Mouse (Mus musculus) mouse trophoblast stem cell (cell line): ENCODE results near the gene Abca17.

Experiments
- in situ Hi-C, 2 experiments: fragments of 300-500 bp; cut with MseI, MboI; formaldehyde crosslinking; loops; 2 replicates in 1 of 2; 3 replicates in 1 of 2; pipeline ENCODE4 v1.15.1; 2025

Gene Abca17

DNA sequence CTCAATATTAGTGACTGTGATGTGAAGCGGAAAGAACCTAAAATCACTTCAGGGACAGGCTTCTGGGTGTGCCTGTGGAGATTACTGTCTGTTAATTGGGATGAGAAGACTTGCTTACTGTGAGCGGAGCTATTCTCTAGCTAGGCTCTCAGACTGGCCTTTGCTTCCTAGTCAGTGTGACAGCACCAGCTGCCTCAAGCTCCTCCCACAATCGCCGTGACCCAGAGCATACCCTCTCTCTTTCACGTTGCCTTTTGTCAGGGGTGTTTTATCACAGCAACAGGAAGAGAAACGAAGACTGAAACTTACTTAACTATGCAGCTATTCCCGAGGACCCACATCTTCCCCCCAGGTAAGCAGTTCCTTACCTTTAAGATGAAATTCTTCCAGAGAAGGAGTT is 4.0 kb downstream of the Abca17 start:
- in situ Hi-C loops = no loop called here

DNA sequence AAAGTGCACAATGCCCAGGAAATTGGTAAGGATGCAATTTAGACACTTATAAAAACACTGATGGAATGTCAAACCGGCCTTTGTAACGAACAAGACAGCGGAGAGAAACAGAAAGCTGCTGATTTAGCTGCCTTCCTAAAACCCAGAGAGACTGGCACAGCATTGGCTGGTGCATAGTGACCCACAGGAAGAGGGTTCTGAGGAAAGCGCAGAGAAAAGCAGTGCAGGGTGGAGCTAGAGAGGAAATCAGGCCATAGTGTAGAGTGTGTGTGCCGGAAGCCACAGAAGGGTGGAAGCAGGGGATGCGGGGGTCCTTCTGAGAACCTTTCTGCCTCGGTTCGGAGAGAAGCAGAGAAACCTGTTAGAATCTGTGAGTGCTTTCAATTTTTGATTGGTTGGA is 6.2 kb downstream of the Abca17 start:
- in situ Hi-C loops = no loop called here

DNA sequence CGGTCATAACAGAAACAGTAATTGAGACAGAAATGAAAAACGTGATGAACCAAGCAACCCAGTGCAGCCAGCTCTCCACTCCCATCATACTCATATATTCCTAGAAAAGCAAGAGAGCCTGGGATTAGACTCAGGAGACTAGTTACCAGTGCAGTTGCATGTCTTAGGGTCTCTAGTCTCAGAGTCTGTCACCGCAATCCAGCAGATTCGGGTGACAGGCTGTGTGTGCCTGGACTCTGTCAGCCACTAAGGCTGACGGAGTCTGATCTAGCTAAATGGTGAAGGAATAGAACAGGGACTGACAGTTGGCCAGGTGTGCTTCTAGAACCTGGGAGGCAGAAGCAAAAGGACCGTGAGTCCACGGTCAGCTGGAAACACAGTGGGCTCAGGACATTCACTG is 23.2 kb downstream of the Abca17 start:
- in situ Hi-C loops = no loop called here

DNA sequence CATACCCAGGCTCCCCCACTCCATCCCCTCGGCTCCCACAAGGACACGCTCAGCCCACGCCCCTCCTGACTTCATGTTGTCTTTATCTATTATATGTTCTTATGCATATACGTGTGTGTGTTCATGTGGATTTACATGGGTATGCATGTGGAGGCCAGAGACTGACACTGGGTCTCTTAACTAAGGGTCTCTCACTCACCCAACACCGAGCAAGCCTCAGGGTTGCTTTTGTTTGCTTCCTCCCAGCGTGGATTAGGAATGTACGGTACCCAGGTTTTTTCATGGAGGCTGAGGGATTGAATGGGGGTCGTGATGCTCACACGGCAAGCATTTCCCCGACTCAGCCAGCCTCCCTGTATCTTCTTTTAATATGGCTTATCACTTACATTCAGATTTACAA is 25.8 kb downstream of the Abca17 start:
- in situ Hi-C loops = no loop called here

DNA sequence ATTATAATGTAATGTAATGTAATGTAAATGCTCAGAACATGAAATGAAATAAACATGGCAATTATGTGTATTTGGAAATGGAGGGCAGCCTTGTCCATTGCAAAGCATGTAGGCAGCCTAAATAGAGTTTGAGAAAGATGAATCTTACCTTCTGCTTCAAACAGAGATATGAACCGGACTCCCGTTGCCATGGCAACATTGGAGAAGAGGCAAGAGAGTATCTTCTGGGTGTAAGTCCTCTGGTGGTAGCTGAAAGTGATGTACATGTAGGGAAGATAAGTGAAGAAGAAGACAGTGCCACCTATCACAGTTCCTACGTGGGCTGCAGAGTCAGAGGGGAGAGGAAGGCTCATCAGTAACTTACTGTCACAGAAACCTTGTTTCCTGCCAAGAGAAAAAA is 30.0 kb downstream of the Abca17 start:
- in situ Hi-C loops = no loop called here

DNA sequence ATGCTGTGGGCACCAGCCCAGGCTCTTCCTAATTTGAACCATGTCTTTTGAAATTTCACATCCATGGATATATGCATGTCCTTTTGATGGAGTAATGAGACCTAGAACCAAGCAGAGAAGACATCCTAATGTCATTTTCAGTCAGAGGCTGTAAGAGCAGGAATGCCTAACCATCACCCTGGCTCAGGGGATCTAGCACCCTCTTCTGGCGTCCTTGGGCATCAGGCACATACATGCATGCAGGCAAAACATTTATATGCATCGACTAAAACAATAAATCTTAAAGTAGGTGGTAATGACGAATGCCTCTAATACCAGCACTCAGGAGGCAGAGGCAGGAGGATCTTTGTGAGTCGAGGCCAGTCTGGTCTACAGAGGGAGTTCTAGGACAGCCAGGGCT is 43.4 kb downstream of the Abca17 start:
- in situ Hi-C loops = no loop called here

DNA sequence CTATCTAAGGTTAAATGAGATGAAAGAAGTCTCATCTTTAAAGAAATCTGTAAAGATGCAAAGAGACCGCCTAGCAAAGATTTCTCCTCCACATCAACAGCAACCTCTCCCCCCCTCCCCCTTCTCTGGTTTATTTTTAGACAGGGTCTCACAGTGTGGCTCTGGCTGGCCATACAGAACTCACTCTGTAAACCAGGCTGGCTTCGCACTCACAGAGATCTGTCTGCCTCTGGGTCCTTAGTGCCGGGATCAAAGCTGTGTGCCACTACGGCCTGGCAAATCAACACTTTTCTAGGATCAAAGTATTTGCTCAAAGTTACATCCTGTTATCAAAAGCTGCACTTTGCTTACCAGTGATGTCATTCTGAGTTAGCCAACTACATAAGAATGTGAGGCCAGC is 50.2 kb downstream of the Abca17 start:
- in situ Hi-C loops = no loop called here

DNA sequence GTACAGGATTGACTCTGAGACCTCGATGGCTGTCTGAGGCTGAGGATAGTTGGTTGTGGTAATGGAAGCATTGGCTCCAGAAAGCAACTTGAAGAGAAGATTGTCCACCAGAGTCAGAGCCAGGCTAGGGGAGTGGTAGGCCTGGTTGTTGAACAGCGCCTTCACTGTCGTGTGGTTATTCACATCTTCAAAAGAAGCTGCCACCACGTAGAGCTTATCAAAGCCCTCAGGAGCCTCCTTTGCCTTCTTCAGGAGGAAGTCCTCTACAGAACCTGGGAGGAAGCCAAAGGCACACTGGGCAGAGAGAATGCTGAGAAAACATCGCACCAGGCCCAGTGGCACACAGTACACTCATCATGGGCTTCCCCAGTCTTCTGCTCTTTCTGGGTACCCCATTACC is 61.5 kb downstream of the Abca17 start:
- in situ Hi-C loops = no loop called here

DNA sequence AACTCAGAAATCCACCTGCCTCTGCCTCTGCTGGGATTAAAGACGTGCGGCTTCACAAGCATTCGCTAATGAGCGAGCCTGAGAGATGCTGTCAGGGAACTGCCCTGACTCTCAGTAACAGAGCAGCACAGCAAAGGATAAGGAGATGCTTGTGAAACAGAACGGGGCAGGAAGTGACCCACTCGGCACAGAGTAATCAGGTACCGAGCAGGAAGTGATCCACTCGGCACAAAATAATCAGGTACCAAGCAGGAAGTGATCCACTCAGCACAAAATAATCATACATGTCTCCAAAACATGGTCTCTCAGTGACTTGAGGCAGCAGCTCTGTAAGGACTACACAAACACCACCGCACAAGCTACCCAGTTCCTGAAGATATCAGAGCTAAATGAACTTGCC is 62.4 kb downstream of the Abca17 start:
- in situ Hi-C loops = no loop called here

DNA sequence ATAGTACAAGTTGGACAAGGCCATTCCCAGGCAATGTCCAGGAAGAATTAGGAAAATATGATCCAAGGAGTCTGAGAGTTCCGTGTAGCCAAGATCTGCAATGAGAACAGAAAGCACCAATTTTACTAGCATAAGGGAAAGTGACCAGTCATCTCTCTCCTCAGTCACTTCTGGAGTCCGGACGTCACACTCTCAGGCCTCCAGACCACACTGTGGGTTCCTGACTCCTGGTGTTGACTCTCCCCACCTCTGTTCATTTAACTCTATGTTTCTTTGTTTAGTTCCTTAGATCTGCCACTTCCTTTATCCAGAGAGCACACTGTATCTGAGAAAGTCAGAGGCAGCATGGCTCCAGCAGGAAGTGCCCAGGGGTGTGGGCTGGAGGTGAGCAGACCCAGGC is 65.2 kb downstream of the Abca17 start:
- in situ Hi-C loops = no loop called here

DNA sequence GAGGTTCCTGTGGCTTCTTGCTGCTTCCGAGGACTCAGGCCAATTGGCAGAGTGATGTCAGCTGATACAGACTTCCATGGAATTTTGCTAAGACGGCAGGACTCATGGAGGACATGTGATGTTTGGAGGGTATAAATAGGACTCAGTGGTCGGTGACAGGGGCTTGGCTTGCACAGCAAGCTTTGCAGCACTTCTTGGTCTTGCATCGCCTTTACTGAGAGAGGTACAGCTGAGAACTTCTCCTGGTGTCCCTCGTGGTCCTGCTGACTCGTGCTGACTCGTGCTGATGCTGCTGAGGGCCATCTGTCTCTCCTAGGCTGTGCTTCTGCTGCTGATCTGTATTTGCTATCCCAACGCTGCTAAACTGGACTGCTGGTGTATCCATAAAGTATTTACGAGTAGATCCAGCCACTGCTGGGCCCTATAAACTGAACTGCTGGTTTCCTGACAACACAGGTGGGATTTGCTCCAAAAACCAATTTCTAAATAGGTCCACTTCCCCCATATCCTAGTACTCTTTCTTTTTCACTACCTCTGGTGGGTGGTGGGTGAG is 67.5 kb downstream of the Abca17 start:
- in situ Hi-C loops = no loop called here

DNA sequence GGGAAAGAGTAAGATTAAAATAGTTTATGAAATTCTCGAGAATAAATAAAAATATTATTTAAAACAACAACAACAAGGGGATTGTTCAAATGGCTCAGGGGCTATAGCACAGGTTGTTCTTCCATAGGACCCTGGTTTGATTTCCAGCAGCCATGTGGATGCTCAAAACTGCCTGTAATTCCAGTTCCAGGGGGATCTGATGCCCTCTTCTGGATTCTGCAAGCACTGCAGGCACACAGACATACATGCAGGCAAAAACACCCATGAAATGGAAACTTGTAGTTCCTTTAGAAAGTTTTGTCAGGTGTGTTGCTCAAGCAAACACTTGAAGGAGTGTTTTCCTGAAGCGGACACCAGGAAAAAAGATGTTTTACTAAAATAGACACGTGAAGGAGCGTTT is 68.2 kb downstream of the Abca17 start:
- in situ Hi-C loops = no loop called here

DNA sequence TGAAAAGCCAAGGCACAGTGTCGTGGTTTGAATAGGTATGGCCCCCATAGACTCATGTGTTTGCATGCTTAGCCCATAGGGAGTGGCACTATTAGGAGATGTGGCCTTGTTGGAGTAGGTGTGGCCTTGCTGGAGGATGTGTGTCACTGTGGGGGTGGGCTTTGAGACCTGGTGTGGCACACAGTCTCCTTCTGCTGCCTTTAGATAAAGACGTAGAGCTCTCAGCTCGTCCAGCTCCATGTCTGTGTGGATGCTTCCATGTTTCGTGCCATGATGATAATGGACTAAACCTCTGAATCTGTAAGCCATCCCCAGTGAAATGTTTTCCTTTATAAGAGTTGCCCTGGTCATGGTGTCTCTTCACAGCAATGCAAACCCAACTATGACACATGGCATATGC is 71.0 kb downstream of the Abca17 start:
- in situ Hi-C loops = no loop called here

DNA sequence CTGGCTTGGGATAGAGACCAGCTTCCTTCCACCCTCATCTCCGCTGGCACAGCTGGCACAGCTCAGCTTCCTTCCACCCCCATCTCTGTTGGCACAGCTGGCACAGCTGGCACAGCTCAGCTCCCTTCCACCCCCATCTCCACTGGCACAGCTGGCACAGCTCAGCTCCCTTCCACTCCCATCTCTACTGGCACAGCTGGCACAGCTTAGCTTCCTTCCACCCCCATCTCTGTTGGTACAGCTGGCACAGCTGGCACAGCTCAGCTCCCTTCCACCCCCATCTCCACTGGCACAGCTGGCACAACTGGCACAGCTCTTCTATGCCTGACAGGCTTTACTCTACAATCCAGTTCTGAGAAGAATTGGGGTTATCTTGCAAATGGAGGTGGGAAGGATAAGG is 83.7 kb downstream of the Abca17 start:
- in situ Hi-C loops = no loop called here

DNA sequence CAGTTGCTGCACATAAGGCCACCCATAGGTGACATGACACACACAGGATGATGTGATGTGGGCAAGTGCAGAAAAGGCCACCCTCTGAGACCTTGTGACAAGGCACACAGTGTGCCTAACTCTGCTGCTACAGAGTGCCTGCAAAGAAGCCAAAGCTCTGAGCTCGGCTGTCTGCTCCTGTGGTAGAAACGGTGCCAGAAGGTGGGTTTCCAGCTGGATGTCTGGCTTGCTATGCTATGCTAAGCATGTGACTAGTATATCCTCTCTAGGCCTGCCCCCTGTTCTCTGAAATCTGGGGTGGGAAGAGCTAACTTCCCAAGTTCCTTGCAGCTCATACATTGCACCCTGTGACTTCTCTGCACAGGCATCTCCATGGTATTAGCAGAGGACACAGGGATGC is 86.1 kb downstream of the Abca17 start:
- in situ Hi-C loops = no loop called here

DNA sequence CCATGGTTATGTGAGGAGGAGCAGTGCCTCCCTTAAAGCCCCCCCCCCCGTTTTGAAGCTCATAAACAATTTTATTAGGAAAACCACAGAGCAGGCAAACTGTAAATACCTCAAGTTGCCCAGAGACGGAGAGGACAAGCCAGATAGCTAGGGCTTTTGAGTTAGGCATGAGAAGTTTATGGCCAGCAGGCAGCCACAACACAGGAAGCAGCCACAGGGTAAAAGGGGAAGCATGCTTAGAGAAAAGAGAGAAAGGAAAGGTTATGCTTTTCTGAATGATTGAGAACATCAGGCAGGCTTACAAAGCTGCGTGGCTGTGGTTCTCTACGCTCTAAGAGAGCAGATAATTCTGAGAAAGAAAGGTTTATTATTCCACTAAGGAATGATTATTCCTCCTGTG is 90.4 kb downstream of the Abca17 start:
- in situ Hi-C loops = no loop called here

DNA sequence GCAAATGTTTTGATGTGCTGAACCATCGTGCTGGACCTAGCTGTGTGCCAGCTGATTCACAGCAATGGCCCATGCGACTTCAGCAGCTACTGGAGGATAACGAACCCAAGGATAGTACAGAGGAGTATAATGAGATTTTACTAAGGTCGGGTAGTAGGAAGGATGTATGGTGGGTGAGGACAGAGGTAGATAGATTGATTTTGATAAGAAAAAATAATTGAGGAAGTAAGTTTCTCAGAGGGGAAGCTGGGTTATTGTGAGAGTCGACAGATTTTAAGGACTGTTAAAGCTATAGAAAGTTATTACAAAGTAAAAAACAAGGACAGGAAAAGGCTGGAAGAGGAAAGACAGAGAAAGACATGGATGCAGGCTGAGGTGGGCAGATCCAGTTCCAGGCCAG is 91.2 kb downstream of the Abca17 start:
- in situ Hi-C loops = no loop called here

DNA sequence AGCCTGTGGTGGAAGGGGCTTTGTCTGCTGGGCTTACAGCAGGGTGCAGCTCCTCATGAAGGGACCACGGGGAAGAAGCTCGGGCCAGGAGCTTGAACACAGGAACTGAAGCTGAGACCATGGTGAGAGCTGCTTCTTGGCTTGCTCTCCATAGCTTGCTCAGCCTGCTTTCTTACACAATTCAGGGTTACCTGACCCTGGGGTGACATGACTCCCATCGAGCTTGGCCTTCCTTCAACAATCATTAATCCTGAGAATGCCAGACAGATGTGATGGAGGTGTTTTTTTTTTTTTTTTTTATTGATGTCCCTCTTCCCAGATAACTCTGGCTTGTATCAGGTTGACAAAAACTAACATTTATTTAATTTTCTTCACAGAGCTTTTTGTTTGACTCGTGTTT is 91.9 kb downstream of the Abca17 start:
- in situ Hi-C loops = no loop called here

DNA sequence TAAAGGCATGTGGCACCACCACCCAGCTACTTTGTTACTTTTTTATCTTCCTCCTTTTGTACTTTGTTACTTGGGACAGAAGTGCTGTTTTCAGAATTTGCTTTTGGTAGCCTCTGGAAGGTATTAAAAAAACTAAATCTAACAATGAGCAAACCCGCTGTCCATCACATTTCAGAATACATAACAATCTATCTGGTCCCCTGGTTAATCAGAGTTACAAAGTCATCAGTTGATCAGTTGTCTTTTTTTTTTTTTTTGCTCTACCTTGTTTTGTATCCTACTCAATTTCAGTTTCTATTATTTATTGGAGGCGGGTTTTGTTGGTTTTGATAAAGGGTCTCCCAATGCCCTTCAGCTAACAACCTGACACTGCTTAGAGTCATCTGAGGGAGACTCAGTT is 98.5 kb downstream of the Abca17 start:
- in situ Hi-C loops = no loop called here

DNA sequence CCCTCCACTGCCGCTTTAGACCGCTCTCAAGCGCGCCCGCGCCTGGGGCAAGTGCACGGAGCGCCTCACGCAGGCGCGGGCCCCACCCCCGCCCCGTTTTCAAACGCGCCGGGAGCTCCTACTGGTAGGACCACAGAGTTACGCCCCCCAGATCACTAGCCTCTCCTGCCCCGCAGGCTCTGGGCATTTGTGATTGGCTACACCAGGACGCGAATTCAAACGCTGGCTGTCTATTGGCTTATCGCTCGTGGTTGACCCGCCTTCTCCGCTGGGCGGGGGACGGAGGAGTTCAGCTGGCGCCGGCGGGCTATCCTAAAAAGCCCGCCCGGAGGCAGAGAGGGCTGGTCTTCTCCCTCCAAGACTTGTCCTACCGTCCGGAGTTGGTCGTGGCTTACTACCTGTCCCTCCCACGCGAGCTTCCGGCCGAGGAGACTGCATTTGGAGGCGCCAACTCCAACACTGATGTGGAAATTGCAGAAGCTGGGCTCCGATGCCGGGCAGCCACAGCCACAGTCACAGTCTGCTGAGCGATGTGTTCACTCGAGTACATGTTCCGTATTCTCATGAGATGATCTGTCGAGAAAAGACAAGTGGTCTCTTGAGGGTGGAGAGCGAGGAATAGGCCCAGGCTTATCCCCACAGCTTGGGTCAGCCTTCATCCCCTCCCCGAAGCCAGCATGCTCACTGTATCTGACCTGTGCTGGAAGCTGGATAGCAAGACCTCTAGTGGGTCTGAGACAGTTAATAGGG is 99.4 kb downstream of the Abca17 start, which contains the start of gene Ccnf:
Gene Ccnf, minus strand, starts transcription at position 165 of the 750 bp plus-strand sequence.
- in situ Hi-C loops = no loop called here

DNA sequence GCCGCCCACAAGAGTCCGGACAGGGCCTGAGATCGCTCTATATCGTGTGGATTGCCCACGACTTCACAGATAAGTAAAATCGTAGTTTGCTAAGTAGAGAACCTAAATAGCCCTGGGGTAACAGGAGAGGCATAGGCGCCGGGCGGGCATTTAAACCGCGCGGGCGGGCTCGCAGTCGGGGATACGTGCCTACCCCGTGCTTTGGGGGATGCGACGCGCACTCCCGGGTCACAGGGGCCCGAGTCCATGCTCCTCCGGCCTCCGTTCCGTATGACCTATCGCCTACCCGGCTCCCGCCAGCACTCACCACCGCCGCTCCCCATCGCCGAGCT is 99.9 kb downstream of the Abca17 start:
- in situ Hi-C loops = no loop called here

DNA sequence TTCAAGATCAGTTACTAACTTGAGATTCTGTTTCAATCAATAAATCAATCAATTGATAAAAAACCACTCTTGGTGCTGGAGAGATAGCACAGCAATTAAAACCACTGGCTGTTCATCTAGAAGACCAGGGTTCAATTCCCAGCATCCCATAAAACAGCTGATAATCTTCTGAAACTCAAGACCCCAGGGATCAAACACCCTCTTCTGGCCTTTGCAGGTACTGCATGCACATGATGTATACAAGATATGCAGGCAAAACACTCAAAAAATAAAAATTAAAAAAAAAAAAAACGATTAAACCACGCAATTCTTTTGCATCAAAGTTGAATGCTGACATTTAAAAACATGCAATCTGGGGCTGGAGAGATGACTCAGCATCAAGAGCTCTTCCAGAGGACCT is 102.2 kb downstream of the Abca17 start:
- in situ Hi-C loops = loop anchor here in 1 of 2 experiments (10.0 kb wide), 1 partner anchor 74 kb away; no protein-coding TSS in a partner anchor

DNA sequence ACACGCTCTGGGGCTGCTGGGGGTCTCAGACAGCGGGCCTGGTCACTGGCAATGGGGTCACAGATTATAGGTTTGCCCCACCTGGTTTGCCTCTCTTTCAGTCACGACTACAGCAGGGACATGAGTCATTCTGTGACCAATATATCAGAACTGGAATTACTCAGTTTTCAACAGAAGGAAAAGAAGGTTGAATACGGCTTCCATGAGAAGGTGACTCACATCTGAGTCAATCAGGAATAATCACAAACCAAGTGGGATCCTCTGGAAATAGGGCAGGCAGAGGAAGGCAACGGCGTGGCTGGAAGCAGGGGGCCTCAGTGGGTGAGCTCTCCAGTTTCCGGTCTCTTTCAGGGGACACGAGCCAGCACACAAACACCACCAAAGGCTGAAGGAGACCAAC is 106.8 kb downstream of the Abca17 start:
- in situ Hi-C loops = loop anchor here in 1 of 2 experiments (10.0 kb wide), 1 partner anchor 69 kb away; no protein-coding TSS in a partner anchor
